Mouse (Mus musculus): Measurements from ENCODE around the gene Hspb1. TPM values are rescaled to one million over a fixed set of nuclear protein-coding genes. Genes with fewer than 3 reads are reported as not detected.

The Hspb1 gene
- polyA plus RNA-seq, 1 experiment, result 29.6 TPM

GRCm38 (mm10) chr5:135908989-135909388 is 21.3 kb downstream of the Hspb1 start:
- no peak for DNase-seq (ENCODE audit: extremely low spot score in 1 of 2, low spot score in 1 of 2)

DNA sequence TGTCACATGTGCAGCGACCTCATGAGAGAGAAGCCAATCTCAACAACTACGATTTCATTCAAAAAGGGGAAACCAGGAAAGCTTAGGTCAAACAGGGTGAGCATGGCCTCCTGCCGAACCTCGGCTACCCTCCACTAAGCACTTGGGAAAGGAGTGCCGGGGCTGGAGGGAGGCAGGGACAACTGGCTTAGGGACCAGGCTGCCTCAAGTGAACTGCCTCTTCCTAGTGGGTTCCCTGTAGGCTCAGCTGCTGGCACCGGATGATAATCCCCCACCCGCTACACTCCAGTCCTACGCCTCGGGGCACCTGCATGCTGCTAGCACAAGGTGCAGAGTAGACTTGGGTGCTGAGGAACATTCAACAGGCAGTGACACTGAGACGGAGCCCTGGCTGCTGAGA is 21.9 kb downstream of the Hspb1 start:
- no peak for DNase-seq (ENCODE audit: extremely low spot score in 1 of 2, low spot score in 1 of 2)

GRCm38 (mm10) chr5:135910813-135911212 is 23.1 kb downstream of the Hspb1 start:
- DNase-seq (ENCODE audit: extremely low spot score in 1 of 2, low spot score in 1 of 2), result no peak

DNA sequence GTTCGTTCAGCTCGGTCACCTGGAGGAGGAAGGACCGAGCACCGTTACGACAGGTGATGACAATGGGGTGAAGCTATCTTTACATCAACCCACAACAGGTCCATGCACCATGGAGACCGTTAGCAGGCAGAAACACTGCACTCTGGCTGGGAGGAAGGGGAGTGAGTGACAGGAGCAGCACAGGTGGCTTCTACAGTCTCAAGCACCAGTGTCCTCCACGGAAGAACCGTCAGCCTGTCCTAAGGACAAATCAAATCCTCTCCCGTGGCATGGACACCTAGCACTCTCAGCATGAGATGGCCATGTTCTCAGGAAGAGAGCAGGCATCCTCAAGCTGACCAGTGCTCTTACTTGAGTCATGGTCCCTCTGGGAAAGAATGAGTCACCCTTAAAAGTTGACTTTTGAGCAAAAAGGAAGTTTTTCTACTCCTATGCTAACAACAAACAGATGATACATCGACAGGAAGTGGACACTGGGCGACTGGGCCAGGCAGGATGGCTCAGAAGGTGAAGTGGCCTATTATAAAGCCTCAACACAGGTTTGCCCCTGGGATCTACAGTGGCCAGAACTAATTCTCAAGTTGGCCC is 24.0 kb downstream of the Hspb1 start:
- DNase-seq (ENCODE audit: extremely low spot score in 1 of 2, low spot score in 1 of 2), result no peak

DNA sequence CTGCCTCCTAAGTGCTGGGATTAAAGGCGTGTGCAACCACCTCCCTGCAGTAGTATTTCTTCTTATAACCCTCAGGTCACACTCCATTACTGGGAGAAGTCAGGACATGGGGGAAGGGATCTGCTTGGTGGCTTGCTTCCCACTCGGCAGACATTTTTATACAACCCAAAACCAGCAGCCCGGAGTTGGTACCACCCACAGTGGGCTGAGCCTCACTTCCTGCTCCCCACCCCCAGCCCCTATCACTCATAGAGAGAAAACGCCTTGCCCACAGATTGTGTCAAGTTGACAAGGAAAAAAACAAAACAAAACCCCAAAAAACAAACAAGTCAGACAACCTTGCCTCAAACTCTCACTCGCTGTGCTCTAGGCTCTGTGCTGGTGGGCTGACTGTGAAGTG is 25.5 kb downstream of the Hspb1 start:
- no peak for DNase-seq (ENCODE audit: extremely low spot score in 1 of 2, low spot score in 1 of 2)

GRCm38 (mm10) chr5:135914156-135914555 is 26.4 kb downstream of the Hspb1 start:
- DNase-seq (ENCODE audit: extremely low spot score in 1 of 2, low spot score in 1 of 2), result no peak

GRCm38 (mm10) chr5:135916051-135916565 is 28.4 kb downstream of the Hspb1 start:
- no peak for DNase-seq (ENCODE audit: extremely low spot score in 1 of 2, low spot score in 1 of 2)

DNA sequence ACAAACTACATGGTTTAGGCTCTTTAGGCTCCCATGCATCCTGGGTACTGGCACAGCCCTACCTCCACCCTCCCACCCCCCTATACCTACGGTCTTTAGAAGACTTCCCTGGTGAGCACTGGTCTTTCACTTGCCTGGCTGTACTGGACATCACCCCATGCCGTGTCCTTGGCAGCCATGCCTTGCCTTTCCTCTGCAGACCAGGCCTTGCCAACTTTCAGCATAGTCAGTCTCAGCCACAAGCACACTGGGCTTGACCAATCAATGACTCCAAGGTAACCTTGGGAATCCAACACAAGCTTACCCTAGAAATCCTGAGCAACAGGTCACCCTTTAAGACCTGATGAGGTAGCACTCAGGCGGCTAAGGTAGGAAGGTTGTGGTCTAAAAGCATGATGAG is 28.9 kb downstream of the Hspb1 start:
- no peak for DNase-seq (ENCODE audit: extremely low spot score in 1 of 2, low spot score in 1 of 2)

DNA sequence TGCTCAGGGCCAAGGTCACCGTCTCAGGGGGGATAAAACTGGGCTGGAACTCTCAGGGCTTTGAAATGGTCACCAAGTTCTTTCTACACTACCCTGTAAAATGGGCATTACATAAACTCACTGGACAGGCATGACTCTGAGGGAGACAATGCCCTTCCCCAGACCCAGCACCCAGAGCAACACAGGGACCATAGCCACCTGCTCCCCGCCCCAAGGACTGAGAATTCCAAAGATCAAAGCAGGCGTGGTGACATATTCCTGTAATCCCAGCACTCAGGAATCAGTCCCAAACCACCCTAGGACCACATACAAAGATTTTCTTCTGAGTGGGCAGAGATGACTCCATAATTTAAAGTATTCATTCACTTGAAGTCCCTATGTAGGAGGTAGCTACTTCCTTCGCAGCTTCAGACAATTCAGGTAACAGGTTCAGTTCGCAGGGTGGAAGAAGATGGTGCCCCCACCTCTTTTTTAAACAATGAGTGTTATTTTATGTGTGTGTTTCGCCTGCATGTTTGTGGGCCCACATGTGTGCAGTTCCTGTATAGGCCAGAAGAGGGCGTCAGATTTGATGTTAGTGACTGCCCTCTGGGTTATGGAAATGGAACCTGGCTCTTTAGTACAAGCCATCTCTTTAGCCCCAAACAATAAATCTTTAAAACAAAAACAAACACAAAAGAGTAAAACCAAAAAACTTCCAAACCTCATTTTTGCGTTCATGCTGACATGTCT is 29.8 kb downstream of the Hspb1 start:
- no peak for DNase-seq (ENCODE audit: extremely low spot score in 1 of 2, low spot score in 1 of 2)

DNA sequence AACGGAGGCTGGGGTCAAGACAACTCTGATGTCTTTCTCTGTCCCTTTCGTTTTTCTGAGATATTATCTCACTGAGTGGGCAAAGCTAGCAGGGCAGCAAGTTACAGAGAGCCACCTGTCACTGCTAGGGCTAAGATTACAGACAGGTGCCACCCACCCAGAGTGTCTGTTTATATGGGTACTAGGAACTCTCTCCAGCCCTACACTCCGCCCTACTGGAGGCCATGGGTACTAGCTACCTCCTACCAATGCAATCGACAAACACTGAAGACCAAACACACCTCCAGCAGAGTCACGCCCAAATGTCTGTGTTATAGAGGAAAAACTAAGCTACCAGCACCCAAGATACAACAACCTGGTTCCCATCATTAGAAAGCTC is 30.3 kb downstream of the Hspb1 start:
- no peak for DNase-seq (ENCODE audit: extremely low spot score in 1 of 2, low spot score in 1 of 2)

GRCm38 (mm10) chr5:135918593-135918992 is 30.9 kb downstream of the Hspb1 start:
- no peak for DNase-seq (ENCODE audit: extremely low spot score in 1 of 2, low spot score in 1 of 2)

- no peak for DNase-seq (ENCODE audit: extremely low spot score in 1 of 2, low spot score in 1 of 2)
Measured at GRCm38 (mm10) chr5:135919902-135920301, 32.2 kb downstream of the Hspb1 start.

GRCm38 (mm10) chr5:135923901-135924300 is 36.2 kb downstream of the Hspb1 start:
- DNase-seq (ENCODE audit: extremely low spot score in 1 of 2, low spot score in 1 of 2), result no peak

- no peak for DNase-seq (ENCODE audit: extremely low spot score in 1 of 2, low spot score in 1 of 2)
Measured at GRCm38 (mm10) chr5:135929685-135930424, 42.1 kb downstream of the Hspb1 start.

- peak in 1 of 2 experiments; percentile 68 for DNase-seq (ENCODE audit: extremely low spot score in 1 of 2, low spot score in 1 of 2)
Measured at GRCm38 (mm10) chr5:135931526-135931925, 43.8 kb downstream of the Hspb1 start.

GRCm38 (mm10) chr5:135932359-135932758 is 44.6 kb downstream of the Hspb1 start:
- no peak for DNase-seq (ENCODE audit: extremely low spot score in 1 of 2, low spot score in 1 of 2)

DNA sequence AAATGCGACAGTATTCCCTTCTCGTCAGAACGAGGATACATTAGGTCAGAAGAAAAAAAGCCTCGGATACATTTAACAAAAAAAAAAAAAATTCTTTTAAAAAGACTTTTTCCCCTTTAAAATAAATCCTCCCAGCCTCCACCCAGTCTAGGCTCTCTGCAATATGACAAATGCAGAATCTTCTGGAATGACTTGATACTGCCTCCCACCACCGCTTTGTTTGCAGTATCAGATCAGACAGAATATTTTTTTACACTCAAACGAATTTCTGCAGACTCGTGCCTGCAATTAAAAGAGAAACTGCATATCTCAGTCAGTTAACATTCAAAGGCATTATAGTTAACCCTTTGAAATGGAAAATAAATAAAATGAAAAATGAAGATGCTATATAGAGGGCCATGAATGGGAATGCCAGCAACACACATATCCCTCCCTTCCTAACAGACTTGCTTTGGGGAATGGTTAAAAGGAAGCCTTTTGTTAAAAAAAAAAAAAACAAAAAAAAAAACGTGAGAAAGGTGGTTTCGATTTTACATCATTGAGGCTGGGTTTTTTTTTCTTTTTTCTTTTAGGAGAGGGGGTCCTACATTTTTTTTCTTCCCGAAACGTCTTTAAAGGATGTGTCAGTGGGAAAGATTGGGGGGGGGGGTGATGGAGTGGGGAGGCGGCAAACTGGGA is 45.6 kb downstream of the Hspb1 start:
- peak in 1 of 2 experiments; percentile 44 for DNase-seq (ENCODE audit: extremely low spot score in 1 of 2, low spot score in 1 of 2)

GRCm38 (mm10) chr5:135933900-135934441 is 46.3 kb downstream of the Hspb1 start:
- DNase-seq (ENCODE audit: extremely low spot score in 1 of 2, low spot score in 1 of 2), result peak; percentile 50 to 73

- DNase-seq (ENCODE audit: extremely low spot score in 1 of 2, low spot score in 1 of 2), result peak; percentile 94 to 98
Measured at GRCm38 (mm10) chr5:135934481-135935175, 46.9 kb downstream of the Hspb1 start, which contains the start of gene Ywhag. TSS of gene Ywhag (minus strand) at chr5:135934616.

DNA sequence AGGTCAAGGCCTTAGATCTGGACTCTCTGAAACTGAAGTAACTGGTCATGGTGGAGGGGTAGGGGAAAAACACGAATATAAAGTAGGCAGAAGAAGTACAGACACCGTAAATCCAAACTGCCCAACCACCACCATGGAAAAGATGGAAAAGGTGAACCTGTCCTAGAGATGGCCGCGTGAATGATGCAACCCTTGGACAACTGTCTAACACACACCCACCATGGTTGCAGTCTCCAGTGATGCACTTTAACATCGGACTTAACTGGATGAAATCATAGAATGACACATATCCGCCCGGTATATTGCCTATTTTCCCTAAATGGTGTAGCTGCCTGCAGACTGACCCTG is 47.4 kb downstream of the Hspb1 start:
- DNase-seq (ENCODE audit: extremely low spot score in 1 of 2, low spot score in 1 of 2), result no peak

Data from frontal cortex, adult 2 months (tissue).